Mouse (Mus musculus) induced T-regulatory cell, adult 2 months (primary cell): ENCODE results near the gene Gpatch8.
"Not testable (repeated sequence)": the region's sequence is repeated elsewhere in the genome, so short reads cannot be mapped to it uniquely, and the experiment has no call there.

Experiments used
- DNase-seq: peaks from one replicate; pipeline ENCODE4 v3.0.0-alpha.2; 2012; ENCODE audit warnings: low read depth

Gene Gpatch8

GRCm38 (mm10) chr11:102572866-102573663 lies 16.9 kb upstream of the Gpatch8 start:
- peak; percentile 88 for DNase-seq

GRCm38 (mm10) chr11:102568756-102569377 lies 12.7 kb upstream of the Gpatch8 start:
- peak; percentile 51 for DNase-seq

GRCm38 (mm10) chr11:102568191-102568590 lies 12.0 kb upstream of the Gpatch8 start:
- DNase-seq = peak; percentile 41

- no peak for DNase-seq
Measured at GRCm38 (mm10) chr11:102567723-102568122, 11.5 kb upstream of the Gpatch8 start.

GRCm38 (mm10) chr11:102567157-102567556 lies 11.0 kb upstream of the Gpatch8 start:
- no peak for DNase-seq

GRCm38 (mm10) chr11:102566290-102566689 lies 10.1 kb upstream of the Gpatch8 start:
- DNase-seq = no peak

- DNase-seq = no peak
Measured at GRCm38 (mm10) chr11:102565741-102566140, 9.5 kb upstream of the Gpatch8 start.

GRCm38 (mm10) chr11:102564952-102565671 lies 8.9 kb upstream of the Gpatch8 start:
- DNase-seq = not testable (repeated sequence)

GRCm38 (mm10) chr11:102558704-102559103 lies 2.5 kb upstream of the Gpatch8 start:
- DNase-seq = no peak

- no peak for DNase-seq
Measured at GRCm38 (mm10) chr11:102557386-102557785, 1.2 kb upstream of the Gpatch8 start.

- DNase-seq = no peak
Measured at GRCm38 (mm10) chr11:102556716-102557074, 503 bp upstream of the Gpatch8 start.

- DNase-seq = no peak
Measured at GRCm38 (mm10) chr11:102555400-102556030, 677 bp downstream of the Gpatch8 start.

- DNase-seq = peak; percentile 24
Measured at GRCm38 (mm10) chr11:102552051-102552450, 4.1 kb downstream of the Gpatch8 start.

GRCm38 (mm10) chr11:102551176-102551575 lies 5.0 kb downstream of the Gpatch8 start:
- DNase-seq = no peak

- DNase-seq = no peak
Measured at GRCm38 (mm10) chr11:102541471-102541870, 14.7 kb downstream of the Gpatch8 start.

- not testable (repeated sequence) for DNase-seq
Measured at GRCm38 (mm10) chr11:102540286-102540685, 15.9 kb downstream of the Gpatch8 start.

GRCm38 (mm10) chr11:102539690-102540089 lies 16.5 kb downstream of the Gpatch8 start:
- no peak for DNase-seq

- DNase-seq = no peak
Measured at GRCm38 (mm10) chr11:102536210-102536609, 20.0 kb downstream of the Gpatch8 start.

GRCm38 (mm10) chr11:102534078-102534477 lies 22.1 kb downstream of the Gpatch8 start:
- DNase-seq = no peak

GRCm38 (mm10) chr11:102531425-102531824 lies 24.8 kb downstream of the Gpatch8 start:
- no peak for DNase-seq

- no peak for DNase-seq
Measured at GRCm38 (mm10) chr11:102514793-102515424, 41.3 kb downstream of the Gpatch8 start.

GRCm38 (mm10) chr11:102510226-102510625 lies 46.0 kb downstream of the Gpatch8 start:
- no peak for DNase-seq
